Mouse (Mus musculus) stomach, postnatal 0 days (tissue): ENCODE measurements around the gene Dot1l.

Experiments used
- CTCF ChIP-seq: IDR thresholded peaks from 2 replicates; pipeline ENCODE4 v1.5.1; 2016; ENCODE audit warnings: antibody characterized with exemption, low read depth, mild to moderate bottlenecking, moderate library complexity
- EP300 ChIP-seq: optimal IDR thresholded peaks from 2 replicates; pipeline ENCODE3; 2016; ENCODE audit warnings: antibody characterized with exemption

DNA sequence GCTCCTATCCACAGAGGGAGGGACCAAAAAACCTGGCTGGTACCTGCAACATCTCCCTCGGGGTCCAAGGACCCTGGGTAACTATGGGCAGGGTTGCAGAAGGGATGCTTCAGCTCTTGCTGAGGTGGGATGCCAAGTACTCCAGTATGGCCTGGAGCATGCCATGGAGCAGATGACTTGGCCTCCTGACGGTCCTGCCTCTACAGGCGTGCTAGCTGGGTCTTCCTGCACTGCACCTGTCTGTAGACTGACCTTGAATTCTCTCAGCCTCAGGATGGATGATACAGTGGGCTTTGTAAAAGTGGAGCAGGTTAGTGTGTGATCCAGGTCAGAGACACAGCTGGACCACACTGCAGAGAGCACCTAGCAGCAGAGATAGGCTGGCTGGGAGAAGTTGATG is 49.5 kb upstream of the Dot1l start:
- TF ChIP-seq CTCF (no peak), EP300 (no peak)
